Mouse (Mus musculus) liver, adult 2 months (tissue): ENCODE measurements at regions not wholly inside any gene's neighbourhood (a gene's known extent, or its start where the extent isn't known, plus 50 kb on each side); places are given as distances from the start of the nearest gene placed in this dataset.

Source experiments
- DNase-seq: peaks from one replicate; pipeline ENCODE4 v3.0.0-alpha.2; 2011; ENCODE audit warnings: low read depth, low spot score; ENCODE audit errors: extremely low read depth
- H3K27ac ChIP-seq: fragments of 200-500 bp; replicated peaks from 2 replicates; pipeline ENCODE4 v1.5.1; 2012; ENCODE audit warnings: low read depth, mild to moderate bottlenecking, control low read depth, inconsistent platforms, low read length; ENCODE audit not compliant: insufficient read depth
- H3K27me3 ChIP-seq: fragments of 200-500 bp; 2 replicates; pipeline ENCODE4 v1.6.1; 2012; ENCODE audit warnings: mild to moderate bottlenecking, moderate library complexity, low read length, inconsistent platforms; ENCODE audit not compliant: control insufficient read depth, insufficient read depth
- H3K36me3 ChIP-seq: fragments of 200-500 bp; 2 replicates; pipeline ENCODE4 v1.6.1; 2012; ENCODE audit warnings: low read length, inconsistent platforms; ENCODE audit not compliant: control insufficient read depth, insufficient read depth
- H3K4me1 ChIP-seq: fragments of 200-500 bp; 2 replicates; pipeline ENCODE4 v1.6.1; 2011; ENCODE audit warnings: low read length; ENCODE audit not compliant: control insufficient read depth, insufficient read depth
- H3K4me3 ChIP-seq: fragments of 200-500 bp; 2 replicates; pipeline ENCODE4 v1.5.1; 2011; ENCODE audit warnings: low read depth, mild to moderate bottlenecking, control low read depth, low read length, moderate library complexity; ENCODE audit not compliant: insufficient read depth
- H3K79me2 ChIP-seq: fragments of 200-500 bp; 2 replicates; pipeline ENCODE4 v1.6.1; 2012; ENCODE audit warnings: inconsistent platforms, mild to moderate bottlenecking, low read length, moderate library complexity; ENCODE audit not compliant: control insufficient read depth, insufficient read depth
- H3K9ac ChIP-seq: fragments of 200-500 bp; 2 replicates; pipeline ENCODE4 v1.6.1; 2012; ENCODE audit warnings: low read depth, mild to moderate bottlenecking, control low read depth, inconsistent platforms, low read length
- CTCF ChIP-seq: fragments of 200-500 bp; IDR thresholded peaks from 2 replicates; pipeline ENCODE4 v1.5.1; 2011; ENCODE audit warnings: low read depth, low read length, control low read depth
- POLR2A ChIP-seq: fragments of 200-500 bp; IDR thresholded peaks from 2 replicates; pipeline ENCODE4 v1.6.1; 2011; ENCODE audit warnings: low read length, control low read depth; ENCODE audit not compliant: insufficient read depth; ENCODE audit errors: extremely low read depth
- WGBS: fragments of 180-500 bp; shearing (Covaris S2); methylation state at CpG from one replicate; pipeline ENCODE4 v1.1.7; 2018; 5-methylcytosine and 5-hydroxymethylcytosine counted together

GRCm38 (mm10) chr8:7977020-7977419 lies 684.0 kb downstream of the Efnb2 start:
- TF ChIP-seq POLR2A, result no peak
- no peak overlapping the region for H3K4me3 ChIP-seq
- no peak for DNase-seq
- H3K36me3 ChIP-seq, result no peaks in the 10 kb centered on the region
- H3K79me2 ChIP-seq, result no peaks in the 10 kb centered on the region
- no peaks in the 10 kb centered on the region for H3K4me1 ChIP-seq
- 81% methylated on average over 6 of the region's 6 CpGs for WGBS
- no peaks in the 10 kb centered on the region for H3K27me3 ChIP-seq
- H3K27ac ChIP-seq, result no peak overlapping the region
- no peak overlapping the region for H3K9ac ChIP-seq

GRCm38 (mm10) chr8:7973791-7974190 lies 687.3 kb downstream of the Efnb2 start:
- Histone ChIP-seq H3K36me3 (no peaks in the 10 kb centered on the region), H3K27ac (no peak overlapping the region), H3K9ac (no peak overlapping the region), H3K79me2 (no peaks in the 10 kb centered on the region), H3K4me3 (no peak overlapping the region), H3K27me3 (no peaks in the 10 kb centered on the region), H3K4me1 (no peaks in the 10 kb centered on the region)
- WGBS, result 80% methylated on average over 4 of the region's 4 CpGs
- DNase-seq, result no peak
- TF ChIP-seq POLR2A (no peak), CTCF (no peak)

DNA sequence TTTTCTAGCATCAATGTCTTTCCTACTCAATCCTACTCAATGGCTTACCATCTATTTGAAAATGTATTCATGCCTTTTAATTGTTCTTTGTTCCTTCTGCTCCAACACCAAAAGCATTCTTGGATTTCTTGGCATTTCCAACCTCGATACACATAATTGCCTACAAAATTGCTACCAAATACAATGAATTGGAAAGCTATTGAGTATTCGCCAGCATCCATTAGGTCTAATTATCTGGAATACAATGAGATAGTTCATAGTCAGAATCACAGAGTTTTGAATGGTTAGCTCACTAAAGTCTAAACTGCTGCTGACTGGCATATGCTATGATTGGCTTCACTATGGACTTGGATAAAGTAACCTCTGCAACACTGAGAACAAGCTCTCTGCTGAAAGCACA lies 696.8 kb downstream of the Efnb2 start:
- 96% methylated on average over 2 of the region's 2 CpGs for WGBS
- no peak for DNase-seq
- no peak for TF ChIP-seq POLR2A
- no peak for TF ChIP-seq CTCF
- Histone ChIP-seq H3K27ac (no peak overlapping the region), H3K4me1 (no peaks in the 10 kb centered on the region), H3K36me3 (no peaks in the 10 kb centered on the region), H3K79me2 (no peaks in the 10 kb centered on the region), H3K27me3 (no peaks in the 10 kb centered on the region), H3K4me3 (no peak overlapping the region), H3K9ac (no peak overlapping the region)

DNA sequence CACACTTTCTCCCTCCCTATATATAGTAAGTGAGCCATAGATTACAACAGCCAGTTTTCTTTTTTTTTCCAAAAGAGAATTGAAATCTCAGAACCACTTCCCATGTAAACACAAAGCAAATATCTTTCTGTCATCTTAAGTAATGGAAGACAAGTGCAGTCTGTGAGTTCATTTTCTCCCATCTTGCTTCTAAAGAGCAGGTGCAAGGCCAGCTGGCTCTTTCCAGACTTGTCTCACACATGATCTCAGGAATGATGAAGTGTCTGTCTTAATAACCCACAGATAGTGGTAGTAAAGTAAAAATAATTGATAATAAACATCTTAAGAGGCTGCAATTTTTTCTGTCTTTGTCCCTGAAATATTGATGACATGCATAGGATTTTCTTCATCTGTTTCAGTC lies 704.3 kb downstream of the Efnb2 start:
- H3K4me1 ChIP-seq, result no peaks in the 10 kb centered on the region
- no peaks in the 10 kb centered on the region for H3K79me2 ChIP-seq
- TF ChIP-seq CTCF (no peak), POLR2A (no peak)
- H3K27me3 ChIP-seq, result no peaks in the 10 kb centered on the region
- H3K4me3 ChIP-seq, result no peak overlapping the region
- DNase-seq, result no peak
- no peak overlapping the region for H3K27ac ChIP-seq
- H3K9ac ChIP-seq, result no peak overlapping the region
- H3K36me3 ChIP-seq, result no peaks in the 10 kb centered on the region

- H3K27ac ChIP-seq, result no peak overlapping the region
- WGBS, result 86% methylated on average over 3 of the region's 3 CpGs
- H3K9ac ChIP-seq, result no peak overlapping the region
- H3K4me3 ChIP-seq, result no peak overlapping the region
- no peaks in the 10 kb centered on the region for H3K4me1 ChIP-seq
- no peaks in the 10 kb centered on the region for H3K27me3 ChIP-seq
- no peak for DNase-seq
- no peaks in the 10 kb centered on the region for H3K79me2 ChIP-seq
- no peaks in the 10 kb centered on the region for H3K36me3 ChIP-seq
- TF ChIP-seq CTCF (no peak), POLR2A (no peak)
Measured at GRCm38 (mm10) chr8:7954851-7955250, 706.2 kb downstream of the Efnb2 start.

GRCm38 (mm10) chr8:7945966-7946775 lies 714.9 kb downstream of the Efnb2 start:
- H3K36me3 ChIP-seq, result no peaks in the 10 kb centered on the region
- TF ChIP-seq POLR2A (no peak), CTCF (no peak)
- no peak for DNase-seq
- H3K79me2 ChIP-seq, result no peaks in the 10 kb centered on the region
- H3K9ac ChIP-seq, result no peak overlapping the region
- WGBS, result 82% methylated on average over 10 of the region's 10 CpGs
- no peaks in the 10 kb centered on the region for H3K4me1 ChIP-seq
- H3K27ac ChIP-seq, result no peak overlapping the region
- H3K4me3 ChIP-seq, result no peak overlapping the region
- no peaks in the 10 kb centered on the region for H3K27me3 ChIP-seq
